Mouse (Mus musculus) neural tube, embryonic 14.5 days (tissue): ENCODE measurements around the gene Aldh1l1. TPM values are rescaled to one million over a fixed set of nuclear protein-coding genes. Genes with fewer than 3 reads are reported as not detected.
"Not testable (repeated sequence)": the region's sequence is repeated elsewhere in the genome, so short reads cannot be mapped to it uniquely, and the experiment has no call there.

ENCODE experiments used
- ATAC-seq: fragments of 200-750 bp; cut with Nextera tagmentation; 2 replicates; pipeline ENCODE4 v1.8.0; 2017; ENCODE audit warnings: low read depth, mild to moderate bottlenecking, moderate TSS enrichment, moderate library complexity
- H3K27ac ChIP-seq: fragments of 300-500 bp; sonication (generic); 2 replicates; pipeline ENCODE4 v1.5.1; 2014; ENCODE audit warnings: low read depth, mild to moderate bottlenecking, control low read depth, low read length, moderate library complexity, mixed read lengths
- H3K27me3 ChIP-seq: fragments of 300-500 bp; sonication (generic); 2 replicates; pipeline ENCODE4 v1.6.1; 2014; ENCODE audit warnings: low read length; ENCODE audit not compliant: control insufficient read depth, insufficient read depth
- H3K36me3 ChIP-seq: fragments of 300-500 bp; sonication (generic); 2 replicates; pipeline ENCODE4 v1.6.1; 2014; ENCODE audit warnings: low read length, mixed read lengths; ENCODE audit not compliant: control insufficient read depth, insufficient read depth
- H3K4me1 ChIP-seq: fragments of 300-500 bp; sonication (generic); 2 replicates; pipeline ENCODE4 v1.6.1; 2014; ENCODE audit warnings: low read length; ENCODE audit not compliant: control insufficient read depth, insufficient read depth
- H3K4me2 ChIP-seq: fragments of 300-500 bp; sonication (generic); 2 replicates; pipeline ENCODE4 v1.6.1; 2014; ENCODE audit warnings: mild to moderate bottlenecking, low read depth, low read length, control low read depth
- H3K4me3 ChIP-seq: fragments of 300-500 bp; sonication (generic); 2 replicates; pipeline ENCODE4 v1.5.1; 2014; ENCODE audit warnings: low read depth, low read length, control low read depth, mixed read lengths
- H3K9ac ChIP-seq: fragments of 300-500 bp; sonication (generic); replicated peaks from 2 replicates; pipeline ENCODE4 v1.6.1; 2014; ENCODE audit warnings: low read depth, mild to moderate bottlenecking, control low read depth, low read length, mixed read lengths
- H3K9me3 ChIP-seq: fragments of 300-500 bp; sonication (generic); 2 replicates; pipeline ENCODE4 v1.6.1; 2016; ENCODE audit warnings: low read length; ENCODE audit not compliant: control insufficient read depth
- WGBS: fragments of 180-500 bp; shearing (Covaris S2); extraction: QIAGEN DNeasy Blood & Tissue Kit; methylation state at CpG from one replicate; pipeline ENCODE4 v1.1.7; 2014; 5-methylcytosine and 5-hydroxymethylcytosine counted together
- polyA plus RNA-seq: library from polyadenylated mRNA; unstranded; fragments of >200 nt; fragmentation: Nextera tagmentation; extraction: Ambion mirVana; gene quantifications from 2 replicates; pipeline ENCODE4 v1.2.1, GENCODE M21; 2014

Aldh1l1 gene
- polyA plus RNA-seq, 1 experiment from 2014 or later: 53.3 TPM

DNA sequence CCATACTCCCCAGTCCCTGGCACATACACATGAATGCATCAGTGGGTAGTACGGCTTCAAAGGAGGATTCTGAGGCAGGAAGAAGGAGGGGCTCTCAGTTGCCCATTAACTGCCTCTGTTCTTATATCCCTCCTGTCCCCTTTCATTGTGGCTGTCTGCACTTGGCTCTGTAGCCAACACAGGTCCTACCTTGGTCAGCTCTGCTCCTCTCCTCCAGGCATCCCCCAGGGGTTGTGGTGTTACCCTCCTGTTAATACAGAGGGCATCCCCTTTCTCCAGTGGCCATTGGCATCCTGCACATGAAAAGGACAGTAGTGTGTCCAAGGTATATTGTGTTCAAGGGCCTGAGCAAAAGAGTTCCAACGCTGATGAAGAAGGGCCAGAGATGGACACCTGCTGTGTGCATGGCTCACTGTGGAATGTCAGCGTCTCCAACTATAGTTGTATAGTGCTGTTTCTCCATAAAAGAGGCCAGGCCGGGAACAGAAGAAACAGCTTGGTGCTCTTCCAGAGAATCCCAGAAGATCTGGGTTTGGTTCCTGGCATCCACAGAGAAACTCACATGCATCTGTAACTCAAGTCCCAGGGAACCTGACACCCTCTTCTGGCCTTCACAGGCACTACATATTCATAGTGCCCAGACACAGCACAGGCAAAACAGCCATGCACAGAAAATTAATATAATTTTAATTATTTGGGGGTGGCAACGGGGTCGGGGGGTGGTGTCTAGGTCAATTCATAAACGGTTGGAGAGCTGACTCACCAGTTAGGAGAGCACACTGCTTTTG, 139.2 kb downstream of the Aldh1l1 start:
- Histone ChIP-seq H3K27ac (no peak overlapping the region), H3K4me1 (no peaks in the 10 kb centered on the region), H3K9me3 (no peaks in the 10 kb centered on the region), H3K4me3 (no peak overlapping the region), H3K27me3 (no peaks in the 10 kb centered on the region), H3K9ac (no peak overlapping the region), H3K4me2 (no peak overlapping the region), H3K36me3 (no peaks in the 10 kb centered on the region)
- 69% methylated on average over 7 of the region's 7 CpGs for WGBS
- no peak for ATAC-seq

GRCm38 (mm10) chr6:90627556-90627955, 141.3 kb downstream of the Aldh1l1 start:
- Histone ChIP-seq H3K9ac (no peak overlapping the region), H3K27ac (no peak overlapping the region), H3K27me3 (no peaks in the 10 kb centered on the region), H3K36me3 (no peaks in the 10 kb centered on the region), H3K4me3 (no peak overlapping the region), H3K4me2 (no peak overlapping the region), H3K4me1 (no peaks in the 10 kb centered on the region), H3K9me3 (no peaks in the 10 kb centered on the region)
- WGBS: 86% methylated on average over 4 of the region's 4 CpGs
- no peak for ATAC-seq

DNA sequence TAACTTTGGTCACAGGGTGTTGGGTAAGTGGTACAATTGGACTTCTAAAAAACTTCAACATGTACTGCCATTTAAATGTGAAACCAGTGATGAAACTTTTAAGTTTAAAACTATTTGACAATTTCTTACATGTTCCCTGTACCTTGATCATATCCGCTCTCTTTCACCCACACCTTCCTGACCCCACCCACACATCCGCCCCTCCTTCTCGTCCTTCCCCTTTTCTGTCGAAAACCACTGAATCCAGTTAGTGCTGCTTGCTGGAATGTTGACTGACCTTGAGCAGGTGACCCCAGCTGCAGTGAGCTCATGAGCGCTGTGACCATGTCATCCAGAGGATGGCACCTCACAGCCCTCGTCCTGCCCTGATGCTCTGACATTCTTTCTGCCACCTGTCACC, 143.3 kb downstream of the Aldh1l1 start:
- ATAC-seq: no peak
- 94% methylated on average over 6 of the region's 6 CpGs for WGBS
- no peak overlapping the region for H3K4me2 ChIP-seq
- no peak overlapping the region for H3K4me3 ChIP-seq
- H3K9me3 ChIP-seq: no peaks in the 10 kb centered on the region
- no peak overlapping the region for H3K27ac ChIP-seq
- no peaks in the 10 kb centered on the region for H3K4me1 ChIP-seq
- H3K36me3 ChIP-seq: no peaks in the 10 kb centered on the region
- no peaks in the 10 kb centered on the region for H3K27me3 ChIP-seq
- H3K9ac ChIP-seq: no peak overlapping the region

DNA sequence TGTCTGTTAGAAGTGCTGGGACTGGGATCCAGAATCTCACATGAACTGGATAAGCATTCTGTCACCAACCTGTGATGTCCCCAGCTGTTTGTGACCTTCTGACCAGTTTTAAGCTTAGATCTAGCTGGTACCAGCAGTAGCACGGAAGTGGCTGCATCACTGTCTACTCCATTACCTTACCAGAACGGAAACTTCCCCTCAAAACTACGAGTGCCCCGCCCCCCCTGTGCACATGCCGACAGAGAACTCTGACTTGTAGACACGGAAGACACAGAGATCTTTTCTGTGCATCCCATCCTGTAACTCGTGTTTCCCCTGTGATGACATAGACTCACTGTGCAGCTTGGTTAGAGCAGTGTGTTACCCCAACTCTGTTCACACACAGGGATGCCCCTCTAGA, 144.2 kb downstream of the Aldh1l1 start:
- WGBS: 93% methylated on average over 7 of the region's 7 CpGs
- H3K27me3 ChIP-seq: no peaks in the 10 kb centered on the region
- no peaks in the 10 kb centered on the region for H3K9me3 ChIP-seq
- no peaks in the 10 kb centered on the region for H3K36me3 ChIP-seq
- H3K9ac ChIP-seq: no peak overlapping the region
- no peak for ATAC-seq
- no peak overlapping the region for H3K4me2 ChIP-seq
- H3K27ac ChIP-seq: no peak overlapping the region
- H3K4me1 ChIP-seq: no peaks in the 10 kb centered on the region
- no peak overlapping the region for H3K4me3 ChIP-seq

DNA sequence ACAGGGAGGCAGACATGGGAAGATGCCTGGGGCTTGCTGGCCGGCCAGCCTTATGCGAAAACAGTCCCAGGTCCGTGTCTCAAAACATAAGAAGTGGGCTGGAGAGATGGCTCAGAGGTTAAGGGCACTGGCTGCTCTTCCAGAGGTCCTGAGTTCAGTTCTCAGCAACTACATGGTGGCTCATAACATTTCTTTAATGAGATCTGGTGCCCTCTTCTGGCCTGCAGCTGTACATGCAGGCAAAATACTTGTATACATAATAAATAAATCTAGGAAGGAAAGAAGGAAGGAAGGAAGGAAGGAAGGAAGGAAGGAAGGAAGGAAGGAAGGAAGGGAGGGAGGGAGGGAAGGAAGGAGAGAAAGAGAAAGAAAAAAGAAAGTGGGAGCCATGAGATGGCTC, 146.3 kb downstream of the Aldh1l1 start:
- H3K27ac ChIP-seq, ATAC-seq, H3K4me1 ChIP-seq, H3K27me3 ChIP-seq, H3K9ac ChIP-seq, H3K9me3 ChIP-seq, H3K36me3 ChIP-seq, H3K4me2 ChIP-seq, H3K4me3 ChIP-seq: not testable (repeated sequence)
- WGBS: 74% methylated on average over 3 of the region's 3 CpGs

DNA sequence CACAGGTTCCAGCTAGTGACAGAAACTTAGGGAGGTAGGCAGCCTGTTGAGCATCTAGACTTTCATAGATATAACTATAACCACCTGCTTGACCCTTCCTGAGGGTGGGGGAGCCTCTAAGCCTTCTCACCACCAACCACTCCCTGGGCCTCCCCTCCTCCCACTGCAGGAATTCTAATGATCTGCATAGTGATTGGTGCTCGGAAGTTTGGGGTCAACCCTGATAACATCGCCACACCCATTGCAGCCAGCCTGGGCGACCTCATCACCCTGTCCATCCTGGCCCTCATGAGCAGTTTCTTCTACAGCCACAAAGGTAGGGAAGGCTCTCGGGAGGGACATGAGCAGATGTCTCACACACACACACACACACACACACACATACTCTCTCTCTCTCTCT, 148.9 kb downstream of the Aldh1l1 start:
- no peak for ATAC-seq
- no peak overlapping the region for H3K9ac ChIP-seq
- H3K9me3 ChIP-seq: no peaks in the 10 kb centered on the region
- H3K27me3 ChIP-seq: no peaks in the 10 kb centered on the region
- no peaks in the 10 kb centered on the region for H3K4me1 ChIP-seq
- whole genome bisulfite sequencing: 49% methylated on average over 4 of the region's 4 CpGs
- H3K4me2 ChIP-seq: no peak overlapping the region
- no peaks in the 10 kb centered on the region for H3K36me3 ChIP-seq
- no peak overlapping the region for H3K27ac ChIP-seq
- H3K4me3 ChIP-seq: no peak overlapping the region

GRCm38 (mm10) chr6:90635611-90636010, 149.4 kb downstream of the Aldh1l1 start:
- Histone ChIP-seq H3K4me2 (no peak overlapping the region), H3K27ac (no peak overlapping the region), H3K36me3 (no peaks in the 10 kb centered on the region), H3K9me3 (no peaks in the 10 kb centered on the region), H3K4me3 (no peak overlapping the region), H3K4me1 (no peaks in the 10 kb centered on the region), H3K9ac (no peak overlapping the region), H3K27me3 (no peaks in the 10 kb centered on the region)
- no peak for ATAC-seq
- 70% methylated on average over 3 of the region's 3 CpGs for WGBS

- no peak overlapping the region for H3K4me2 ChIP-seq
- H3K4me1 ChIP-seq: no peaks in the 10 kb centered on the region
- no peak overlapping the region for H3K4me3 ChIP-seq
- H3K9ac ChIP-seq: no peak overlapping the region
- H3K27me3 ChIP-seq: no peaks in the 10 kb centered on the region
- no peaks in the 10 kb centered on the region for H3K36me3 ChIP-seq
- no peak for ATAC-seq
- H3K27ac ChIP-seq: no peak overlapping the region
- no peaks in the 10 kb centered on the region for H3K9me3 ChIP-seq
- WGBS: 93% methylated on average over 3 of the region's 3 CpGs
These were observed 156.8 kb downstream of the Aldh1l1 start for GRCm38 (mm10) chr6:90643057-90643456.

GRCm38 (mm10) chr6:90644965-90645364, 158.7 kb downstream of the Aldh1l1 start:
- Histone ChIP-seq H3K36me3 (no peaks in the 10 kb centered on the region), H3K4me2 (no peak overlapping the region), H3K27me3 (no peaks in the 10 kb centered on the region), H3K9me3 (no peaks in the 10 kb centered on the region), H3K4me1 (no peaks in the 10 kb centered on the region), H3K9ac (no peak overlapping the region), H3K27ac (no peak overlapping the region), H3K4me3 (no peak overlapping the region)
- 73% methylated on average over 4 of the region's 4 CpGs for WGBS
- ATAC-seq: no peak
